Mouse (Mus musculus): ENCODE data around the gene Cactin. TPM values are rescaled to one million over a fixed set of nuclear protein-coding genes. Genes with fewer than 3 reads are reported as not detected.

Cactin gene
- 0.14 TPM for polyA plus RNA-seq (2014; fragmentation: Illumina TruSeq; extraction: RNeasy Lipid Tissue Mini Kit (QIAGEN cat#74804); ENCODE audit: low read depth, low replicate concordance)

DNA sequence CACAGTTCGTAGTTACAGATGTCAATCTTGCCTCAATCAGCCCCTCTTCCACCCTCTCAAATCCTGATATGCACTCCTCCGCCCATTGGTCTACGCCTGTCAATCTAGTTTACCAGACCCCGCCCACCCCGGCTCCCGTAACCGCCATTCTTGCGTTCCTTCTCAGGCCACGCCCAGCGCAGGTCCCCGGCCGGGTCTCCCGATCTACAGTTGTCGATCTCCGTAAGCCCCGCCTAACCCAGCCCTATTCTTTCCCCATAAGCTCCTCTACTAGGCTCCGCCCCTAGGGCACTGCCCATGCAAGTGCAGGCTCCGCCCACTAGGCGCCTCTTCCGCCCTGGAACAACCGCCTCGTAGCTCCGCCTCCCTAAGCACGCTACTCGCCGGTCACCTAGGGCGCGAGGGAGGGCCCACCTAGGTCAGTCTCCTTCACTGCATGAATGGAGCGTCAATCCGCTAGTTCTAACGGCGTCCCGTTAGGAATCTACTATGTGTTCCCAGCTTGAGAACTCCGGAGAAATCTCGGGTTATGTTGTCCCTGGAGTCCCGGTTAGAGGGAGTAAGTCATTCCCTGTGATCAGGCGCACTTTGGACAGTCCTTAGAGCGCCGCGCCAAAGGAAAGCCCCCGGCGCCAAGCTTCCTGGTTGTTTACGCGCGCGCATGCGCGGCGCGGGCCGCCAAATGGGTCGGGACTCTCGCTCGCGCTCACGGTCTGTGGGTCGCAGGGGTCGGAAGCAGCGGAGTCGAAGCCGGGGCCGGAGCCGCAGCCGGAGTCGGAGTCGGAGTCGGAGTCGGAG is at the start of gene Cactin:
Gene Cactin, plus strand, starts transcription at position 554 of the 798 bp plus-strand sequence.

DNA sequence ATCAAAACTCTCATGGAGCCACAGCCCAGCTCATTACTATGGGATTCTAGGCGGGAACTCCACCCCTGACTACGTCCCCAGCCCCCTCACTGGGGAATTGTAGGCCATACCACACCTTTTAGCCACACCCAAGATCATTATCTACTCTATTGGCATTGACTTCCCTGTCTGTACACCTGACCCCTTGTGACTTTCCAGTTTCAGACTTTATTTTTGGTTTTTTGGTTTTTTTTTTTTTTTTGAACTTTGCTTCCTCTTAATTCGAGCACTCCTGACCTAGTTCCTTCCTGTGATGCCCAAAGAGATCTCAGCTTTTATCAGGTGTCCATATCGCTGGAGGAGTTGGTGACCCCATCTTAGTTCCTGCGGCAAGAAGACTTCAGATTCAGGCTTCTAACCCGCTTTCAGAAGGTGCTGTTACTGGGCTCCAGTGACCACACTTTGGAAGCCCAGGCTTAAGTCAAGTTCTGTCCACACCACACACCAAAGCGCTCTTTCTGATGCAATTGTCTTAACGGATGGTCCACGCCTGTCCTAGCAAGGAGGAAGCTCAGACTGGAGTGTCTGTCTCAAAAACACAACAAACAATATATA is 29.3 kb upstream of the Cactin start, which contains the start of gene Tjp3:
Gene Tjp3, minus strand, starts transcription at position 71 of the 594 bp plus-strand sequence.

DNA sequence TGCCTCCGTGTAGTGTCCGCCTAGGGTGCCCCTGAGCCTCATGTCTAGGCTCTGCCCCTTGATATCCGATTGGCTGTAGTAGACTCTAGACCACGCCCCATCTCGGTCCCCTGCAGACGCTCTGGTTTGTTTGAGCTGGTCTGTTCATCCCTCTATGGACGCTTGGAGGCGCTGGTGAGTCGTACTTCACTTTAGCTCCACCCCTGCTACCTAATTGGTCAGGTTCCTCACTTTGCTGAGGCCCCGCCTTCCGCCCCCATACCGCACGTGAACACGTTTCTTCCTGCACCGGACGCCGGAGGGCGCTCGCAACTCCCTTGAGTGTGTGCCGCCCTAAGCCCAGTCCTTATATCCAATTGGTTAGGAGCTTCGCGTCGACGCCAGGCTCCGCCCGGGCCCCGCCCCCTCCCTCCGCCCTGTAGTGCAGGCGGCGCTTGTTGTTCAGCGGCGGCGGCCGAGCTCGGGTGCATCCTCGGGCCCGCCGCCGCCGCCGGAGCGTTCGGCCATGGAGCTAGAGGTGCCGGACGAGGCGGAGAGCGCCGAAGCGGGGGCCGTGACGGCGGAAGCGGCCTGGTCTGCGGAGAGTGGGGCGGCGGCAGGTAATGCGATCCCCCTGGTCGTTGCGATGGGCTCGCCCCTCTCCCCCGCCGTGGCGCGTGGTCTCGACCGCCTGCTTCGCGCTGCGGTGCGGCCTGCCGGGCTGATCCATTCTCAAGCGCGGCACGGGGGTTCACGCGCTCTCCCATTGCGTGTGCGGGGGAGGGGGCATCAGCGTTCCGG is 28.2 kb upstream of the Cactin start, which contains the start of gene Pip5k1c:
Gene Pip5k1c, plus strand, starts transcription at position 410 of the 780 bp plus-strand sequence.

DNA sequence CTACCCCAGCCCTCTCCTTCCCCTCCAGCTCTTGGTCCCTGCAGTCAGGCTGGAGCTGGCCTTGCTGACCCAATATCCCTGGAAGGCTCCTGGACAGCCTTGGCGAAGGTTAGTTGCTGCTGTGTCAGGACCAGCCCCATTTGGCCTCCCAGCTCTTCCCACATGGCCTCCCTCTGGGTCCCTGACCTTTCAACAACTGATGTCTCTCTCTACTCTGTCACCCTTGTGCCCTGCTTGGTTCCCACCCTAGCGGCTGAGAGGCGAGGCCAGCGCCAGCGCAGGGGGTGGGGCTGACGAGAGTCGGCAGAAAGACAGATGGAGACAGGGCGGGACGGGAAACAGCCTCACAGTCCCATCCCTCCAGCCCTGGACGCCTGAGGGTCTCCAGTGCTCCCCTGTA is 7.5 kb downstream of the Cactin start, which contains the start of gene Tbxa2r:
Gene Tbxa2r, plus strand, starts transcription at position 346 of the 400 bp plus-strand sequence.

DNA sequence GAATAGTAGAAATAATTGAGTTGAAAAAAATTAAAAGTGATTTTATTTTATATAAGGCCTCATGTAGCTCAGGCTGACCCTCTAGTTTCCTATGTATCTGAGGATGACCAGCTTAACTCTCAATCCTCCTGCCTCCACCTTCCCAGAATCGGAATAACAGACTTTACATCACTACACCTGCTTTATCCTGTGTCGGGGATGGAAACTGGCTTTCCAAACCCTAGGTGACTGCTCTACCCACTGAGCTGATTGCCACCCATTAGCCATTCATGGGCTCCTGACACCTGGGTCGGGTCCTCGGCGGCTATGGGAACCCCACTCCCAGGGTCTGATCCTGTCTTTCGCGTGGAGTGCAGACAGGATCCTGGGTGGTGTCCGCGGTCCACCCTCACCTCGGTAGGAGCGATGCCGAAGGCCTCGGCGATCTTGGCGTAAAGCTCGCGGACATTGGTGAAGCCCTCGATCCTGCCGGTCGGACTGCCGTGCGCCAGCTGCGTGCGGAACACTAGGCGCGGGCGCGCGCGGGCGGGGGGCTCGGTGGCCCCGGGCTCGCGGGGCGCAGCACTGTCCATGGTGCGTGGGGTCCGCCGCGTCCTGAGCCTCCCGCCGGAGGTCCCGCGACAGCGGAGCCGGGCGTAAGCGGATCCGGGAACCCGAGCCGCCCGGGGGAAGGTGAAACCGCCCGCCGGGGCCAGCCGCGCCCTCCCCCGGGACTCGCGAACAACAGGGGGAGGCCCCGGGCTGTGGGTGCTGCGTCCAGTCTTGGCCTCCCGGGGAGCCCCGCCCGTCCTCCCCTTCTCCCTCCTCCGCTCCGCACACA is 22.0 kb downstream of the Cactin start, which contains the start of gene Gipc3:
Gene Gipc3, minus strand, starts transcription at position 581 of the 820 bp plus-strand sequence.

DNA sequence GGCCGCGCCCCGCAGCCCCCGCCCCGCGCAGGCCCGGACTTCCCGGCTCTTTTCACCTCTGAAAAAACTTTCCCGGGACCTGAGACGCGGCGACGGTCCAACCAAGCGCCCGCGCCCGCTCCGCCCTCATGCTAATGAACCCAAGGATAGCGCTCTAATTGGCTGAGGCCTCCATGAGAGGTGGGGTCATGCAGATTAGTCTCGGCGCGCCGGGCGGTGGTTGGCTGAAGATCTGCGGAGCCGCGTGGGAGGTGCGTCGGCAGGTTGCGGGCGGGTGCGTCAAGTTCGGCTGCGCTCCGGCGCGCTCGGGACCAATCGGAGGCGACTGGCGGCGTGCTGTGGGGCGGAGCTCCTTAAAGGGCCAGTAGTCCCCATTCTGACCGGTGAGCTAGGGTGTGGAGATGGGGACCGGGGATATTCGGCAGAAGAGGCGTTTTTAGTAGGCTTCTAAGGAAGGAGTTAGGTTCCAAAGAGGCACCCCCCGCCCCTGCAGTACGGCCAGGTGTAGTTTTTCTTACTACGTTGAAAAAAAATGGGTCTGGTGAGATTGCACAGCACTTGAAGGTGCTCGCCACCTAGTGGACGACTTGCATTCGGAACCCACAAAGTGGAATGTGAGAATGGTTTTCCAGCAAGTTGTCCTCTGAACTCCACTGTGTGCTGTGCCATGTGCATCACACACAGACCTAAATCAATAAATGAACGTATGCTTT is 29.6 kb downstream of the Cactin start, which contains the start of gene Hmg20b:
Gene Hmg20b, minus strand, starts transcription at position 130 of the 713 bp plus-strand sequence.

DNA sequence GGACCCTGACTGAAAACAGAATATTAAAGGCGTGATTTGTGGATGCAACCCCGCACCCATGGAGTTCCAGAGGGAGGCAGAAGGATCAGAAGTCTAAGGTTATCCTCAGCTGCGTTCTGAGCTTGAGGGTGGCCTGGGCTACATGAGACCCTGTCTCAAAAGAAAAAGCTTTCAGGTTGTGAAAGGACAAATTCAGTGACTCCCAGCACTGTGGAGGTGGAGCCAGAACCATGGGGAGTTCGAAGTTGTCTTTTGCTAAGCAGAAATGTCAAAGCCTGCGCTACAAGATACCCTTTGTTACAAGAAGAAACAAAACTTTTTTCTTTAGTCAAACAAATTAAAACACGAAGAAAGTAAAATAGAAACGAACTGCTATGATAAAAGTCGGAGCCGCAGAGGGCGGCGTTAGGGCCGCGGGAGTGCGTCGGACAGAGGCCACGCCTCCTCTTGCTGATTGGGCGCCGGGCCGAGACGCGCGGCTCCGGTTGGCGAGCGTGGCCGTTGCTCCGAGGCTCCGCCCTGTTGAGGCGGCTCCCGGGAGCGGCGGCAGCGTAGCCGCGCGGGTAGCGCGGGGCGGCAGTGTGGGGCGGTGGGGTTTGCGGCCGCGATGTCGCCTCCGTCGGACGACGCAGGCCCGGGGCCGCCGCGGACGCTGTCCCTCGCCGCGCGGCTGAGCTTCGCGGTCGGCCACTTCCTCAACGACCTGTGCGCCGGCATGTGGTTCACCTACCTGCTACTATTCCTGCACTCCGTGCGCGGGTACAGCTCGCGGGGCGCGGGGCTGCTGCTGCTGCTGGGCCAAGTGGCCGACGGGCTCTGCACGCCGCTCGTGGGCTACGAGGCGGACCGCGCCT is 36.3 kb downstream of the Cactin start, which contains the start of gene Mfsd12:
Gene Mfsd12, plus strand, starts transcription at position 501 of the 854 bp plus-strand sequence.

DNA sequence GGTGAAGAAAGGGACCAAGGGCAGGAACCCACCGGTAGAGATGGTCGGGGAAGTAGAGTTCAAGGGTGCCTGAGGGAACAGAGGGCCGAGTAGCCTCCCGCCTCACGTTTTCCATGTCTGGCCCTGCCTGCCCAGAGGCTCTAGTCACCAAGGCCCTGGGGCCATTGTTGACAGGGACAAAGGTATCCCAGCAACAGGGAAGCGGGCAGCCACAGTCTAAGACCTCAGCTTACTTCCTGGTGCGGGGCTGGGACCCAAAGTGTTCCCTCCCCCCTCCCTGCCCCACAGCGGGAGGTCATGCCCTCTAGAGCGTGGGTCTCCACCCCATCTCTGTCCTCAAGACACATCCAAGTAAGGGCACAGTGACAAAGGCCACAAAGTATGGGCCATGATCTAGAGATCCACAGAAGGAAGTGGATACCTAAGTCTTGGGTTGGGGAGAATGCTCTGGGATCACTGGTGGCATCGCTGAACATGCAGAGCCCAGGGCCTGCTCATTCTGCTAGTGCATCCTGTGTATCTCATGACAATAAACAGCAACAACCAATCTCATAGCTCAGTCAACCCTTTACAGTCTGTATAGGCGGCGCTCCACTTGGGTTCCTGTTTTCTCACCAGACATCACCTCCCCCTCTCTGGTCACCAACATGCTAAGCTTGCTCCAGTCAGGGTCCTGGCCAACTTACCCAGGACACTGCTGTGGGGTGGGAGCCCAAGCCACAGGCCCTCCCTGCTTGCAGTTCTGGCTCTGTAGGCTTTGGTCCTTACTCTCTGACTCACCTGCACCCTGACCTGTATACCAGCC is 45.0 kb downstream of the Cactin start, which contains the start of gene 4930404N11Rik:
Gene 4930404N11Rik, minus strand, starts transcription at position 145 of the 805 bp plus-strand sequence.

Other genes starting within 250 kb of the Cactin start
- 0.08 TPM for gene Creb3l3, start 222.2 kb upstream of the Cactin start, polyA plus RNA-seq (2014; fragmentation: Illumina TruSeq; extraction: RNeasy Lipid Tissue Mini Kit (QIAGEN cat#74804); ENCODE audit: low read depth, low replicate concordance)
- gene Map2k2, start 215.2 kb upstream of the Cactin start, polyA plus RNA-seq (2014; fragmentation: Illumina TruSeq; extraction: RNeasy Lipid Tissue Mini Kit (QIAGEN cat#74804); ENCODE audit: low read depth, low replicate concordance) = 3.2 TPM
- 1.8 TPM for gene Zbtb7a, start 185.9 kb upstream of the Cactin start, polyA plus RNA-seq (2014; fragmentation: Illumina TruSeq; extraction: RNeasy Lipid Tissue Mini Kit (QIAGEN cat#74804); ENCODE audit: low read depth, low replicate concordance)
- 0.78 TPM for gene Pias4, start 153.2 kb upstream of the Cactin start, polyA plus RNA-seq (2014; fragmentation: Illumina TruSeq; extraction: RNeasy Lipid Tissue Mini Kit (QIAGEN cat#74804); ENCODE audit: low read depth, low replicate concordance)
- gene Eef2, start 144.5 kb upstream of the Cactin start, polyA plus RNA-seq (2014; fragmentation: Illumina TruSeq; extraction: RNeasy Lipid Tissue Mini Kit (QIAGEN cat#74804); ENCODE audit: low read depth, low replicate concordance) = 18.1 TPM
- gene Dapk3, start 138.1 kb upstream of the Cactin start, polyA plus RNA-seq (2014; fragmentation: Illumina TruSeq; extraction: RNeasy Lipid Tissue Mini Kit (QIAGEN cat#74804); ENCODE audit: low read depth, low replicate concordance) = not detected
- gene 4930442H23Rik, start 137.3 kb upstream of the Cactin start, polyA plus RNA-seq (2014; fragmentation: Illumina TruSeq; extraction: RNeasy Lipid Tissue Mini Kit (QIAGEN cat#74804); ENCODE audit: low read depth, low replicate concordance) = 0.28 TPM
- not detected for gene Nmrk2, start 119.1 kb upstream of the Cactin start, polyA plus RNA-seq (2014; fragmentation: Illumina TruSeq; extraction: RNeasy Lipid Tissue Mini Kit (QIAGEN cat#74804); ENCODE audit: low read depth, low replicate concordance)
- 0.06 TPM for gene Atcay, start 90.3 kb upstream of the Cactin start, polyA plus RNA-seq (2014; fragmentation: Illumina TruSeq; extraction: RNeasy Lipid Tissue Mini Kit (QIAGEN cat#74804); ENCODE audit: low read depth, low replicate concordance)
- gene Zfr2, start 87.9 kb upstream of the Cactin start, polyA plus RNA-seq (2014; fragmentation: Illumina TruSeq; extraction: RNeasy Lipid Tissue Mini Kit (QIAGEN cat#74804); ENCODE audit: low read depth, low replicate concordance) = 0.76 TPM
- gene Matk, start 68.2 kb upstream of the Cactin start, polyA plus RNA-seq (2014; fragmentation: Illumina TruSeq; extraction: RNeasy Lipid Tissue Mini Kit (QIAGEN cat#74804); ENCODE audit: low read depth, low replicate concordance) = not detected
- gene Mrpl54, start 54.2 kb upstream of the Cactin start, polyA plus RNA-seq (2014; fragmentation: Illumina TruSeq; extraction: RNeasy Lipid Tissue Mini Kit (QIAGEN cat#74804); ENCODE audit: low read depth, low replicate concordance) = 6.4 TPM
- gene Apba3, start 54.1 kb upstream of the Cactin start, polyA plus RNA-seq (2014; fragmentation: Illumina TruSeq; extraction: RNeasy Lipid Tissue Mini Kit (QIAGEN cat#74804); ENCODE audit: low read depth, low replicate concordance) = 4.4 TPM
- gene Tjp3, start 29.5 kb upstream of the Cactin start, polyA plus RNA-seq (2014; fragmentation: Illumina TruSeq; extraction: RNeasy Lipid Tissue Mini Kit (QIAGEN cat#74804); ENCODE audit: low read depth, low replicate concordance) = not detected
- gene Pip5k1c, start 28.1 kb upstream of the Cactin start, polyA plus RNA-seq (2014; fragmentation: Illumina TruSeq; extraction: RNeasy Lipid Tissue Mini Kit (QIAGEN cat#74804); ENCODE audit: low read depth, low replicate concordance) = 0.67 TPM
- gene Tbxa2r, start 7.6 kb downstream of the Cactin start, polyA plus RNA-seq (2014; fragmentation: Illumina TruSeq; extraction: RNeasy Lipid Tissue Mini Kit (QIAGEN cat#74804); ENCODE audit: low read depth, low replicate concordance) = not detected
- gene Gipc3, start 22.2 kb downstream of the Cactin start, polyA plus RNA-seq (2014; fragmentation: Illumina TruSeq; extraction: RNeasy Lipid Tissue Mini Kit (QIAGEN cat#74804); ENCODE audit: low read depth, low replicate concordance) = 0.11 TPM
- gene Hmg20b, start 29.4 kb downstream of the Cactin start, polyA plus RNA-seq (2014; fragmentation: Illumina TruSeq; extraction: RNeasy Lipid Tissue Mini Kit (QIAGEN cat#74804); ENCODE audit: low read depth, low replicate concordance) = 2.9 TPM
- 0.90 TPM for gene Mfsd12, start 36.4 kb downstream of the Cactin start, polyA plus RNA-seq (2014; fragmentation: Illumina TruSeq; extraction: RNeasy Lipid Tissue Mini Kit (QIAGEN cat#74804); ENCODE audit: low read depth, low replicate concordance)
- gene 4930404N11Rik, start 44.7 kb downstream of the Cactin start, polyA plus RNA-seq (2014; fragmentation: Illumina TruSeq; extraction: RNeasy Lipid Tissue Mini Kit (QIAGEN cat#74804); ENCODE audit: low read depth, low replicate concordance) = not detected
- 1.1 TPM for gene Fzr1, start 57.4 kb downstream of the Cactin start, polyA plus RNA-seq (2014; fragmentation: Illumina TruSeq; extraction: RNeasy Lipid Tissue Mini Kit (QIAGEN cat#74804); ENCODE audit: low read depth, low replicate concordance)
- not detected for gene Dohh, start 63.3 kb downstream of the Cactin start, polyA plus RNA-seq (2014; fragmentation: Illumina TruSeq; extraction: RNeasy Lipid Tissue Mini Kit (QIAGEN cat#74804); ENCODE audit: low read depth, low replicate concordance)
- gene Gm48551, start 63.4 kb downstream of the Cactin start, polyA plus RNA-seq (2014; fragmentation: Illumina TruSeq; extraction: RNeasy Lipid Tissue Mini Kit (QIAGEN cat#74804); ENCODE audit: low read depth, low replicate concordance) = 0.20 TPM
- not detected for gene Gm48552, start 67.9 kb downstream of the Cactin start, polyA plus RNA-seq (2014; fragmentation: Illumina TruSeq; extraction: RNeasy Lipid Tissue Mini Kit (QIAGEN cat#74804); ENCODE audit: low read depth, low replicate concordance)
- gene Smim24, start 71.9 kb downstream of the Cactin start, polyA plus RNA-seq (2014; fragmentation: Illumina TruSeq; extraction: RNeasy Lipid Tissue Mini Kit (QIAGEN cat#74804); ENCODE audit: low read depth, low replicate concordance) = 273 TPM
- gene Nfic, start 134.5 kb downstream of the Cactin start, polyA plus RNA-seq (2014; fragmentation: Illumina TruSeq; extraction: RNeasy Lipid Tissue Mini Kit (QIAGEN cat#74804); ENCODE audit: low read depth, low replicate concordance) = 3.2 TPM
- gene Celf5, start 161.6 kb downstream of the Cactin start, polyA plus RNA-seq (2014; fragmentation: Illumina TruSeq; extraction: RNeasy Lipid Tissue Mini Kit (QIAGEN cat#74804); ENCODE audit: low read depth, low replicate concordance) = 4.3 TPM
- gene Ncln, start 175.3 kb downstream of the Cactin start, polyA plus RNA-seq (2014; fragmentation: Illumina TruSeq; extraction: RNeasy Lipid Tissue Mini Kit (QIAGEN cat#74804); ENCODE audit: low read depth, low replicate concordance) = not detected
- not detected for gene S1pr4, start 179.0 kb downstream of the Cactin start, polyA plus RNA-seq (2014; fragmentation: Illumina TruSeq; extraction: RNeasy Lipid Tissue Mini Kit (QIAGEN cat#74804); ENCODE audit: low read depth, low replicate concordance)
- gene Gna15, start 203.1 kb downstream of the Cactin start, polyA plus RNA-seq (2014; fragmentation: Illumina TruSeq; extraction: RNeasy Lipid Tissue Mini Kit (QIAGEN cat#74804); ENCODE audit: low read depth, low replicate concordance) = not detected
- 1.9 TPM for gene Gna11, start 224.1 kb downstream of the Cactin start, polyA plus RNA-seq (2014; fragmentation: Illumina TruSeq; extraction: RNeasy Lipid Tissue Mini Kit (QIAGEN cat#74804); ENCODE audit: low read depth, low replicate concordance)
- gene Aes, start 238.4 kb downstream of the Cactin start, polyA plus RNA-seq (2014; fragmentation: Illumina TruSeq; extraction: RNeasy Lipid Tissue Mini Kit (QIAGEN cat#74804); ENCODE audit: low read depth, low replicate concordance) = 4.5 TPM